Mouse (Mus musculus) stomach, postnatal 0 days (tissue): ENCODE measurements around the gene Tgm6. TPM values are rescaled to one million over a fixed set of nuclear protein-coding genes. Genes with fewer than 3 reads are reported as not detected.

Experiments used
- ATAC-seq: fragments of 200-750 bp; cut with Nextera tagmentation; 2 replicates; pipeline ENCODE4 v1.8.0; 2017; ENCODE audit not compliant: low FRiP score, low TSS enrichment
- DNase-seq: peaks from one replicate; pipeline ENCODE4 v3.0.0-alpha.2; 2016; ENCODE audit warnings: low spot score
- H3K27ac ChIP-seq: fragments of 300-500 bp; sonication (generic); replicated peaks from 2 replicates; pipeline ENCODE4 v1.5.1; 2014; ENCODE audit warnings: mild to moderate bottlenecking, control low read depth
- H3K27me3 ChIP-seq: fragments of 300-500 bp; sonication (generic); 2 replicates; pipeline ENCODE4 v1.6.1; 2014; ENCODE audit warnings: low read length; ENCODE audit not compliant: control insufficient read depth, insufficient read depth
- H3K36me3 ChIP-seq: fragments of 300-500 bp; sonication (generic); 2 replicates; pipeline ENCODE4 v1.6.1; 2014; ENCODE audit warnings: low read length, mixed read lengths; ENCODE audit not compliant: control insufficient read depth, insufficient read depth
- H3K4me1 ChIP-seq: fragments of 300-500 bp; sonication (generic); replicated peaks from 2 replicates; pipeline ENCODE4 v1.6.1; 2014; ENCODE audit warnings: antibody characterized with exemption; ENCODE audit not compliant: control insufficient read depth, insufficient read depth
- H3K4me2 ChIP-seq: fragments of 300-500 bp; sonication (generic); replicated peaks from 2 replicates; pipeline ENCODE4 v1.6.1; 2014; ENCODE audit warnings: low read depth, mild to moderate bottlenecking, control low read depth, moderate library complexity
- H3K4me3 ChIP-seq: fragments of 300-500 bp; sonication (generic); 2 replicates; pipeline ENCODE4 v1.5.1; 2014; ENCODE audit warnings: low read depth, low read length, control low read depth
- H3K9ac ChIP-seq: fragments of 300-500 bp; sonication (generic); 2 replicates; pipeline ENCODE4 v1.6.1; 2014; ENCODE audit warnings: mild to moderate bottlenecking, low read length, control low read depth, mixed read lengths
- H3K9me3 ChIP-seq: fragments of 300-500 bp; sonication (generic); 2 replicates; pipeline ENCODE4 v1.6.1; 2016; ENCODE audit warnings: low read length; ENCODE audit not compliant: control insufficient read depth
- CTCF ChIP-seq: IDR thresholded peaks from 2 replicates; pipeline ENCODE4 v1.5.1; 2016; ENCODE audit warnings: antibody characterized with exemption, low read depth, mild to moderate bottlenecking, moderate library complexity
- EP300 ChIP-seq: optimal IDR thresholded peaks from 2 replicates; pipeline ENCODE3; 2016; ENCODE audit warnings: antibody characterized with exemption
- WGBS: fragments of 180-500 bp; shearing (Covaris S2); extraction: QIAGEN DNeasy Blood & Tissue Kit; methylation state at CpG from one replicate; pipeline ENCODE4 v1.1.7; 2014; 5-methylcytosine and 5-hydroxymethylcytosine counted together
- polyA plus RNA-seq: library from polyadenylated mRNA; unstranded; fragments of >200 nt; fragmentation: Nextera tagmentation; extraction: Ambion mirVana; gene quantifications from 2 replicates; pipeline ENCODE4 v1.2.1, GENCODE M21; 2015

Gene Tgm6
- polyA plus RNA-seq, 1 experiment from 2014 or later, result not detected

DNA sequence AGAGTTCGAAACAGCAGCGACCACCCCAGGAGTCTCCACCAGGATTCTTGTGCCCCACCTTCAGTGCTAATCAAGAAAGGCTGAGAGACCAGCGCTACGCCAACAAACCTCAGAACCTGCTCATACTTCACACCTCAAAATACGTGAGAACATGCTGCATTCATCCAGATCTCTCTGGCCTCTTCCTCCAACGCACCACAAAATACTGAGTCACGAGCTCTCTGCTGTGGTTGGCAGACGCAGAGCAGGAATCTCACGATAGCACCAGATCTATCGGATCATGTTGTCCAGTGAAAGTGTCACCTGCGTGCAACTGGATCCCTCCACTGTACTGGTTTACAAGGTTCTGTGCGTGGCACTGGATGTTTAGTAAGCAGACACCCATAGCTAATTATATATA is 76.2 kb downstream of the Tgm6 start:
- no peak for TF ChIP-seq EP300
- TF ChIP-seq CTCF, result no peak
- Histone ChIP-seq H3K27ac (no peak overlapping the region), H3K4me2 (no peak overlapping the region), H3K27me3 (no peaks in the 10 kb centered on the region), H3K4me3 (no peak overlapping the region), H3K36me3 (no peaks in the 10 kb centered on the region), H3K9ac (no peak overlapping the region), H3K9me3 (no peaks in the 10 kb centered on the region), H3K4me1 (no peaks in the 10 kb centered on the region)
- ATAC-seq, result no peak
- WGBS, result 89% methylated on average over 12 of the region's 12 CpGs
- DNase-seq, result no peak

- no peak within 1 kb of the TSS for H3K9ac ChIP-seq
- ATAC-seq (no peak), DNase-seq (no peak)
- H3K4me2 ChIP-seq, result no peak within 1 kb of the TSS
- no peaks in the 10 kb centered on the region for H3K27me3 ChIP-seq
- H3K27ac ChIP-seq, result no peak within 1 kb of the TSS
- H3K4me1 ChIP-seq, result no peaks in the 10 kb centered on the region
- TF ChIP-seq CTCF (no peak), EP300 (no peak)
- no peak within 1 kb of the TSS for H3K4me3 ChIP-seq
- H3K9me3 ChIP-seq, result no peaks in the 10 kb centered on the region
- H3K36me3 ChIP-seq, result no peaks in the 10 kb centered on the region
- WGBS, result 93% methylated on average over 16 of the region's 16 CpGs
These were observed 82.7 kb downstream of the Tgm6 start, which contains the start of gene Tmc2 for GRCm38 (mm10) chr2:130194894-130195293. Gene Tmc2 (plus strand): TSS chr2:130195194.

GRCm38 (mm10) chr2:130200961-130201360 is 88.7 kb downstream of the Tgm6 start:
- 85% methylated on average over 5 of the region's 5 CpGs for WGBS
- no peak for ATAC-seq

More at GRCm38 (mm10) chr2:130200961-130201360, 88.7 kb downstream of the Tgm6 start:
- Histone ChIP-seq H3K27me3 (no peaks in the 10 kb centered on the region), H3K4me1 (no peaks in the 10 kb centered on the region), H3K36me3 (no peaks in the 10 kb centered on the region), H3K9ac (no peak overlapping the region), H3K4me2 (no peak overlapping the region), H3K9me3 (no peaks in the 10 kb centered on the region), H3K4me3 (no peak overlapping the region), H3K27ac (no peak overlapping the region)
- DNase-seq, result no peak
- no peak for TF ChIP-seq CTCF
- TF ChIP-seq EP300, result no peak

Other genes starting within 250 kb of the Tgm6 start
- gene Tgm3, start 100.1 kb upstream of the Tgm6 start, polyA plus RNA-seq, result 6.3 and 7.9 TPM in 2 replicates
- 306 and 318 TPM in 2 replicates for gene Snrpb, start 67.0 kb downstream of the Tgm6 start, polyA plus RNA-seq
- 0.02 TPM in 1 of 2 replicates, not detected in the other for gene Tmc2, start 82.8 kb downstream of the Tgm6 start, polyA plus RNA-seq
- gene Nop56, start 162.0 kb downstream of the Tgm6 start, polyA plus RNA-seq, result 98.2 and 104 TPM in 2 replicates
- 126 and 135 TPM in 2 replicates for gene Idh3b, start 172.1 kb downstream of the Tgm6 start, polyA plus RNA-seq
- gene Ebf4, start 182.8 kb downstream of the Tgm6 start, polyA plus RNA-seq, result 1.1 and 1.3 TPM in 2 replicates